Mouse (Mus musculus): ENCODE measurements around the gene Pqlc2.

The Pqlc2 gene

GRCm38 (mm10) chr4:139305521-139305920 lies 5.0 kb downstream of the Pqlc2 start:
- DNase-seq (ENCODE audit: low spot score) = no peak

GRCm38 (mm10) chr4:139302241-139302640 lies 8.3 kb downstream of the Pqlc2 start:
- DNase-seq (ENCODE audit: low spot score) = no peak

DNA sequence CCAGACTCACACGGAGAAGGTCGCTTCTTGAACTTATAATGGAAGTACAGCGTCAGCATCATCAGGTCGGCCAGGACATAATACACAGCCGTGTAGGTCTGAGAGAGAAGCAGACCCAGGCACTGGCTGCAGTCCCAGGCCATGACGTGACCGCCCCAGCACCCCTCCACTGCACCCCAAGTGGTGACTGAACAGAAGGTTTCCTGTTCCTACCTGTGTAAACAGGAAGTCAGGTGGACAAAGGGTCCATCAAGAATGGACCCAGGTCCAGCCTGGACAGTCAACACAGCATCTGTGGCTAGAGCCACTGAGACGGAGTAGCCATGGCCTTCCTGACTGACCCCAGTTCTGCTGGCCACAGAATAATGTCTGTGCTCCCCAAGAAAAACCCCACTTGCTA lies 8.7 kb downstream of the Pqlc2 start:
- no peak for DNase-seq (ENCODE audit: low spot score)

DNA sequence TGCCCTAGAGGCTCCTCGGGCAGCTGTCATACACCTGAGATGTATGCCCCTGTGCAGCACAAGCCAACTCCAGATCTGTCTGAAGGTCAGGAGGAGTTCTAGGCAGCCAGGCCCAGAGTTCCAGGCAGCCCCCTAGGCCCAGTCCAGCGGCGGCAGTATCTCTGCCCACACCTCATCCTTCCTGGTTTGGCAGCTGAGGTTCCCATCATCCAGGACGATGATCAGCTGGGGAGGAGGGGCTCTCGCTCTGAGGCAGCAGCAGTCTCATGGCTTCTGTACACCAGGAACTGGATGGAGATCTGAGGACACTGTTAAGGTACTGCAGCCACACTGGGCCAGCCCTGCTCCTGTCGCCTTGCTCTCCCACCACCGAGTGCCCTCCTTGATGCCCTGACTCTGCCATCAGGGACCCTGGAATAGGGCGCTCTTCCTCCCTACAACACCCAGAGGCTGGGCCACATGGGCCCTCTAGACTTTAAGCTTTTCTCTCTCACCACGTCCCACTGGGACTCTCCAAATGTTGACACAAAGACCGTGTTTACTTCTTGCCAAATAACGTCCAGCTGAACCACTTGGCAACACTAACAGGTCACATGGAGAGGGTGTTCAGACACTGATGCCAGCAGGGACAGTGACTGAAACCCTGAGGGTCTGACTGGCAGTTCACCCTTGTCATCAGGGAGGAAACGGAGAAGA lies 11.7 kb downstream of the Pqlc2 start:
- no peak for DNase-seq (ENCODE audit: low spot score)

- no peak for DNase-seq (ENCODE audit: low spot score)
Measured at GRCm38 (mm10) chr4:139297566-139297965, 12.9 kb downstream of the Pqlc2 start.

DNA sequence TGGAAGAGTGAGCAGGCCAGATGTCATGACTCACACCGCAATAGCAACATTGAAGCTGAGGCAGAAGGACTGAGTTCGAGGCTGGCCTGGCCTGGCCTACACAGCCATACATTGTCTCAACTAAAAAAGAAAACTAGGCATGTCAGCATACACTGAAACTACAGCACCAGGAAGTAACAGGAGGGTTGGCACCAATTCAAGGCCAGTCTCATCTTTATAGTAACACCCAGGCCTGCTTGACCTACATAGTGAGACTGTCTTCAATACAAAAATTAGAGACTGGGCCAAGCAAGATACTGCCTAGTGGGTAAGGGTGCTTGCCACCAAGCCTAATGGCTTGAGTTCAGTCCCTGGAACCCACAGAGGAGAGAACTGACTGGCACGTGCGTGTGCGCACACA lies 18.5 kb downstream of the Pqlc2 start:
- no peak for DNase-seq (ENCODE audit: low spot score)

DNA sequence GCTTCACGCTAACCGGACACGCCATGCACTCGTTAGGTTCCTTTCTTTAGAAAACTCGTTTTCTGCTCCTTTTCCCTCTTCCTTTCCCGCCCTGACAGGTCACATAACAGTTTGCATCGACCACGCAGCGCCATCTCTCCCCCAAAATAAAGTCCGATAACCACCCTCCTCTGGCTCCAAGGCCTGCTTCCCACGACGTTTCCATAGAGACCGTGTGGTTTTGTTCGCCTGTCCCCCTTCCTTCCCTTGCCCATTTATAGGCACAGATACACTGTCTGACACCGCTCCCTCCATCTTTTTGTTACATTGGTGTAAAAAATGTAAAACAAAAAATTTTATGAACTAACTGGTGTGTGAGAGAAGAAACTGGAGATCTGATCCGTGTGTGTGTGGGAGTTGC lies 19.4 kb downstream of the Pqlc2 start:
- no peak for DNase-seq (ENCODE audit: low spot score)

- peak; percentile 40 for DNase-seq (ENCODE audit: low spot score)
Measured at GRCm38 (mm10) chr4:139289017-139289416, 21.5 kb downstream of the Pqlc2 start.

- DNase-seq (ENCODE audit: low spot score) = peak; percentile 66
Measured at GRCm38 (mm10) chr4:139287122-139287863, 23.2 kb downstream of the Pqlc2 start.

DNA sequence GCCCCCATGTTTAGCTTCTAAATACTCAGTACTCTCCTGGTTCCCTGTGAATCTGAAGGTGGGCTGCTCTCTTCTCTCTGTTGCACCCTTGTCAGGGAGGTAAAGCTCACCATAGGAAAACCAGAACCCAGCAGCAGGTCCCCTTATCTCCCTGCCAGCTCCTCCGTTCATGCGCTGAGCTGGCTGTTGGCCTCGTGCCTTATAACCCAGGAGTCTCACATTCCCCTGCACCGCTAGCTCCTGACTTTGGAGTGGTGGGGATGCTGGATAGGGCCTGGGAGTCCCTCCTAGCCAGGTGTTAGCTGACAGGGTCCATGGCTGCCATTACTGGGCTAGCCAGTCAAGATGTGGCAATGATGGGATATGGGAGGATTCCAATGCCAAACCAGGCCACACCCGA lies 24.3 kb downstream of the Pqlc2 start:
- no peak for DNase-seq (ENCODE audit: low spot score)

- DNase-seq (ENCODE audit: low spot score) = no peak
Measured at GRCm38 (mm10) chr4:139284877-139285276, 25.6 kb downstream of the Pqlc2 start.

GRCm38 (mm10) chr4:139282955-139283417 lies 27.5 kb downstream of the Pqlc2 start:
- DNase-seq (ENCODE audit: low spot score) = no peak

- DNase-seq (ENCODE audit: low spot score) = no peak
Measured at GRCm38 (mm10) chr4:139281791-139282345, 28.6 kb downstream of the Pqlc2 start.

- no peak for DNase-seq (ENCODE audit: low spot score)
Measured at GRCm38 (mm10) chr4:139280530-139280929, 30.0 kb downstream of the Pqlc2 start.

- no peak for DNase-seq (ENCODE audit: low spot score)
Measured at GRCm38 (mm10) chr4:139276411-139276810, 34.1 kb downstream of the Pqlc2 start.

DNA sequence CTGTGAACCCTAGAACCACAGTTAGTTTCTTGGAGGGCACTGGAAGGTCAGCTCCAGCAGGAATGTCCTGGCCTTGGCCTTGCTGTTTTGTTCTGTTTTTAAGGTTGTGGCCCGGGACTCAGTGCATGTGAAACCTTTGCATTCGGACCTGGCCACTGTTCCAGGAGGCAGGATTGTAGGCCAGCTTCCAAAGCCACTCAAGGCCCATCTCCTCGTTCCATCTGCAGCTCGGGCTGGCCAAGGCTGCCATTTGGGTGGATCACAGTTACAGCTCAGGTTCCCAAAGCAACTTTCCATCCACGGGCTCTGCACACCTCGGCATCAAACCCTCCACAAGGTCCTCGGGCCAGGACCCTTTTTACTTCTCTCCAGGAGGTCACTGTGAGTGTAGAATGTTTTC lies 35.9 kb downstream of the Pqlc2 start:
- no peak for DNase-seq (ENCODE audit: low spot score)

- no peak for DNase-seq (ENCODE audit: low spot score)
Measured at GRCm38 (mm10) chr4:139272951-139273680, 37.4 kb downstream of the Pqlc2 start.

DNA sequence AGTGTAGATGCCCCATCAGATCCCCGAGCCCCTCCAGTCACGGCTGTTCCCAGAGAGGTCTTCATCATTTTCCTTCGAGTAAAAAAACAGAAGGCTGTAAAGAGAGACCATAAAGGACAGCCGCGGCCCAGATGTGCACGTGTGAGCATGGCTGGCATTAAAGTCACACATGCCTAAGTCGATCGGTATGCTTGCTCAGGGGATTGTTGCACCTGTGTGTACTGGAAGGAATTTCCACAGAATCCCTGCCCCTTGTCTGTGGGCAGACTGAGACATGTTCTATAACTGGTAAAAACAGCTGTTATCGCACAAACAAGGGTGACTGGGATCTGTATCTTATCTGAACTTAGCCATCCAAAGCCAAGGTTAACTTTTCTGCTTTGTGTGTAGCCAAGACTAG lies 38.9 kb downstream of the Pqlc2 start:
- no peak for DNase-seq (ENCODE audit: low spot score)

DNA sequence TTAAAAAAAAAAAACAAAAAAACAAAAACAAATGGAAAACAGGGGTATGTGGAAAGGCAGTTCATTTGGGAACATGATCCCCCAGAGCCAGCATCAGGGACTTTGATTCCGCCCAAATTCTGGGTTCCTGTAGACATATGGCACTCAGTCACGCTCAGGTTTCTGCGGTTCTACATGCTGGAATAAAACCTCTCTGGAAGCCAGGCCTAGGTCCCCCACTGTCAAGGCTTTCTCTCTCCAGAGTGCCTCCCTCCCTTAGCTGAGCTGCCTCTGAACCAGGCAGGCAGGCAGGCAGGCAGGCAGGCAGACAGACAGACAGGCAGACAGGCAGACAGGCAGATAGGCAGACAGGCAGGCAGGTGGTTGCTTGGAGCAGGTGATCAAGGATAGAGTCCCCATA lies 40.3 kb downstream of the Pqlc2 start:
- DNase-seq (ENCODE audit: low spot score) = no peak

DNA sequence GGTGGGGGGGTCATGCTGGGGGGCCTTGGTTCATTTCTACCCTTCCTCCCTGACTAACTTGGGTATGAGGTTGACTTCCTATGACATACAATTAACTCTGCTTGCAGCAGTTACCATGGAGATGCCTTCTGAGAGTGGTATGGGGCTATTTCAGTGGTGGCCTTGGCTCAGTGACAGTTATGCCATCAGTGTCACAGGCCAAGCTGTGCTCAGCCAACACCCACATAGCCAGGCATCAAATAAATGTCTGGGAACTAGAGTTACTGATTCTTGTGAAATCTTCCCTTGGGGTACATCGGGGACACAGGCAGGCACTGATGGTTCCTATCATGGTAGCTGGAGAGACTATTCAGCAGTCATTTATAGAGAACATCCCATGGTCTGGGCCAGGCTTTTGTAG lies 42.3 kb downstream of the Pqlc2 start:
- no peak for DNase-seq (ENCODE audit: low spot score)

DNA sequence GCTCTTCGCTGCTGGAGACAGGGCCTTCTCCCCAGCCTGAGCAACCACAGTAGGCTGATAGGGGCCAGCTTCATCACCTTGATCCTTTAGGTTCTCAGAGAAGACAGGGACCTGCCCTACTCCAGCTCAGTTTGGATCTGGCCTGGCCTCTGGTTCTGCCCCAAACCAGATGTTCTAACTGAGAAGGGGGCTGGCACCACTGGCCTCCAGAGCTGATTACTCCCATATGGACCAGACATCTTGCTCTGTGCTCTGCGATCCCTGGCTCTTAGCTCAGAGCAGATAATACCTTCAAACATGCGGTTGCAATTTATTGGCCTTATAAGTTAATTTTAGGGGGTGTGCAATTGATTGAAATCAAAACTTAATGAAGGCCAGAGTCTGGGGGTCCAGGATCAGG lies 43.2 kb downstream of the Pqlc2 start:
- DNase-seq (ENCODE audit: low spot score) = no peak

DNA sequence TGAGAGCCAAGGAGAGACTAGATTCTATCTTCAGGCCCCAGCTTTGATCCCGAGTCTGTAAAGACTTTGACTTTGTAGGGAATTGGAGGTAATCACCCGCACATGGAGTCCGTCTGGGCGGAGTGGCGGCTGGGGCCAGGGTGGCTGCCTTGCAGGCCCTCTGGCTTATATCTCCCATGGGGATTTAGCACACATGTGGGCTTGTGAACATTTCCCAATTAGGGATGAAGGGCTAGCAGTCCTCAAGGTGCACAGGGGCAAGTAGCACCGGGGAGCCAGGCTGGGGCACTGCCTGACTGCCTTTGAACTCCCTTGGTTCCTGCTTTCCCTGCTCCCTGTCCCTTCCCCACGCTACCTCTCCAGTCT lies 44.0 kb downstream of the Pqlc2 start:
- no peak for DNase-seq (ENCODE audit: low spot score)

Measured in c-Kit-positive CD71-positive TER-119-positive erythroid progenitor cells, embryonic 14.5 days (primary cell).